Mouse (Mus musculus) small intestine, adult 2 months (tissue): ENCODE measurements around the gene Abraxas1. TPM values are rescaled to one million over a fixed set of nuclear protein-coding genes. Genes with fewer than 3 reads are reported as not detected.

ENCODE experiments used
- H3K27ac ChIP-seq: fragments of 200-500 bp; 2 replicates; pipeline ENCODE4 v1.5.1; 2012; ENCODE audit warnings: low read depth, low read length, control low read depth, inconsistent platforms; ENCODE audit not compliant: insufficient read depth
- H3K27me3 ChIP-seq: fragments of 200-500 bp; 2 replicates; pipeline ENCODE4 v1.6.1; 2012; ENCODE audit warnings: mild to moderate bottlenecking, moderate library complexity, low read length, inconsistent platforms; ENCODE audit not compliant: control insufficient read depth, insufficient read depth
- H3K36me3 ChIP-seq: fragments of 200-500 bp; 2 replicates; pipeline ENCODE4 v1.6.1; 2012; ENCODE audit warnings: mild to moderate bottlenecking, low read length, control low read depth, inconsistent platforms; ENCODE audit not compliant: control insufficient read depth, insufficient read depth
- H3K4me1 ChIP-seq: fragments of 200-500 bp; 2 replicates; pipeline ENCODE4 v1.6.1; 2012; ENCODE audit warnings: low read length, inconsistent platforms, mixed read lengths; ENCODE audit not compliant: control insufficient read depth, insufficient read depth, insufficient read length
- H3K4me3 ChIP-seq: fragments of 200-500 bp; 2 replicates; pipeline ENCODE4 v1.5.1; 2012; ENCODE audit warnings: low read depth, mild to moderate bottlenecking, control low read depth, inconsistent platforms, low read length, moderate library complexity
- CTCF ChIP-seq: fragments of 200-500 bp; IDR thresholded peaks from 2 replicates; pipeline ENCODE4 v1.5.1; 2012; ENCODE audit warnings: low read depth, mild to moderate bottlenecking, control low read depth, inconsistent platforms, low read length, moderate library complexity, mixed read lengths; ENCODE audit not compliant: insufficient replicate concordance, insufficient read length; ENCODE audit errors: extremely low read depth
- POLR2A ChIP-seq: fragments of 200-500 bp; IDR thresholded peaks from 2 replicates; pipeline ENCODE4 v1.6.1; 2012; ENCODE audit warnings: low read depth, mild to moderate bottlenecking, control low read depth, inconsistent platforms, low read length, moderate library complexity
- WGBS: fragments of 180-500 bp; shearing (Covaris S2); methylation state at CpG from one replicate; pipeline ENCODE4 v1.1.7; 2018; 5-methylcytosine and 5-hydroxymethylcytosine counted together
- polyA plus RNA-seq: library from polyadenylated mRNA; depleted of rRNA; stranded (reverse); fragments of >200 nt; gene quantifications from 2 replicates; pipeline ENCODE4 v1.2.3, GENCODE M21; 2012

The Abraxas1 gene
- polyA plus RNA-seq, 1 experiment = 0.95 TPM

DNA sequence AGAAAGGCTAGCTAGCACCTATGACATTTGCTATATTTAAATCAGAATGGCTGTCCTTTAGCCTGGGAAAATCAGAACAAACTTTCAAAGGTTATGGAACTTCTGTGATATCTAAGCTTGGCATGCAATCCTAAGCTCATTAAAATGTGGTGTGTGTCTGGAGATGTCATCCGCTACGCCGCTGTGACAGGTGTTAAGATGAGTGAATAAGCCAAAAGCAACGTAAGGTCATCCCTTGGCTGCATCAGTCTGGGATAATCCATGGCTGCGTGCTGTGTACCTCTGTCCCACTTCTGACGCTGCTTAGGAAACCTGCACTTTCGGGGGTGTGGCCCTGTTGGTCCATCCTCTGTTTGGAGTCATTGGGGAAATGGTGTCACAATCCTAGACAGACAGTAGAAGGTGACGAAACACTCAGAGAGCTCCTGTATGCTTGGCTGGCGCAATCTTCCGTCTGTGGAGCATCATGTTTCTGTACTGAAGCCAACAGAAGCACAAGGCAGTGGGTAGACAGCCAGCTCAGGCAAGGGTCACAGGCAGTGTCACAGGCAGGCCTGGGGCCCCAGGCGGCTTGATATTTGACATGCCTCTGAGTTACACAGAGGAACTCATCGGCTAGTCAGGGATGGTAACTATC, 39.8 kb upstream of the Abraxas1 start:
- peaks cover 32% of the 10 kb centered on the region for H3K4me1 ChIP-seq
- peak overlapping the region; percentile 88 for H3K27ac ChIP-seq
- no peak for TF ChIP-seq CTCF
- TF ChIP-seq POLR2A = no peak
- 45% methylated on average over 12 of the region's 12 CpGs for WGBS
- H3K36me3 ChIP-seq = peaks cover 9% of the 10 kb centered on the region
- H3K4me3 ChIP-seq = no peak overlapping the region
- no peaks in the 10 kb centered on the region for H3K27me3 ChIP-seq

DNA sequence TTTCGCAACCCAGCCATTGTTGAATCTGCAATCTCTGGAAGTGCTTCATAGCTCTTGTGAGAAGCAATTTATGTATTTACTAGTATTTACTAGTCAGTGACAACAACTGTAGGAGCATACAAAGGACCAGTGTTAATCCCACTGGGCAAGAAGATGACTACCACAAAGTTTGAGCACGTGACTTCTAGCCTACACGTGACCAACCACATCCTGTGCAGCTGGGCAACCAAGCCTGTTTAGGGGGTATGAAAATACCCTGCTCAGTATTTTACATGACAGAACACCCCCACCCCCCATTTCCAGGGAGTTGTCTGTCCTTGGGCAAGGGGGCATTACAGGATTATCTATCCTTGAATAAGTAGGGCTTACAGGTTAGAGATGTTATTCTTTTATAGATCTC, 35.8 kb upstream of the Abraxas1 start:
- peaks cover 24% of the 10 kb centered on the region for H3K4me1 ChIP-seq
- 89% methylated on average over 3 of the region's 3 CpGs for WGBS
- H3K27ac ChIP-seq = no peak overlapping the region
- H3K27me3 ChIP-seq = no peaks in the 10 kb centered on the region
- TF ChIP-seq POLR2A = no peak
- no peak for TF ChIP-seq CTCF
- H3K4me3 ChIP-seq = no peak overlapping the region
- peaks cover 15% of the 10 kb centered on the region for H3K36me3 ChIP-seq

DNA sequence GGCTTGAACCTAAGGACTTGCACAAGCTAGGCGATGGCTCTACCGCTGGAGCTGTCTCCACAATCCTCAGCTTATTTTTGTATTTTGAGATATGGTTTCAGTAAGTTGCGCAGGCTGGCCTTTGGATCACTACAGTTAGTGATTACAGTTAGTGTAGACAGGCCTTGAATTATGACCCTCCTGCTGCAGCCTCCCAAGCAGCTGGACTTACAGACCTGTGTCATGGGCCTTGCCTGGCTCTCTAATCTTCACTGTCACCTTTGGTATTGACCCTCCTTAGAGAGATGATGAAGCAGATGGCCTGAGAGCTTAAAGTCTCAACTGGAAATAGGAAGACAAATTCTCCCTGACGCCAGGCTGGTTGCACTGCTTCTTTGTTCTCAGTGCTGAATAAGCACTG, 33.2 kb upstream of the Abraxas1 start:
- 53% methylated on average over 4 of the region's 4 CpGs for WGBS
- TF ChIP-seq POLR2A (no peak), CTCF (no peak)

DNA sequence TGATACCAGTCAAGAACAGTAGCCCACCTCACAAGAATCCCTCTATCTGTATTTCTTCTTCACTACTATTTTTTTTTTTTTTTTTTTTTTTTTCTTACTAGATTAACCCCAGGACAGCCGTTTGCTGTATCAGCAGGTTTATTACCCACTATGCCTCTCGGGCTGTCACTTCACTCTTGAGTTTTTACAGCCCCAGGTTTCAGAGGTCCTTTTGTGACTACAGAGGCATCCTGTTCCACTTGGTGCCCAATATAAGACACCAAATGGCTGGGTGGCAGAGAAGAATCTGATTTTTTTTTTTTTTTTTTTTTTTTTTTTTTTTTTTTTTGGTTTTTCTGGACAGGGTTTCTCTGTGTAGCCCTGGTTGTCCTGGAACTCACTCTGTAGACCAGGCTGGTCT, 26.4 kb upstream of the Abraxas1 start:
- peaks cover 2% of the 10 kb centered on the region for H3K36me3 ChIP-seq
- peak overlapping the region; percentile 93 for H3K4me3 ChIP-seq
- WGBS = 5% methylated on average over 2 of the region's 2 CpGs
- TF ChIP-seq POLR2A (no peak), CTCF (no peak)
- H3K4me1 ChIP-seq = peaks cover 11% of the 10 kb centered on the region
- no peaks in the 10 kb centered on the region for H3K27me3 ChIP-seq
- peak overlapping the region; percentile 98 for H3K27ac ChIP-seq

More for the DNA sequence above, 33.2 kb upstream of the Abraxas1 start:
- H3K4me3 ChIP-seq = no peak overlapping the region
- peaks cover 17% of the 10 kb centered on the region for H3K4me1 ChIP-seq
- H3K27ac ChIP-seq = peak overlapping the region; percentile 60; the same call in 1 of the 2 replicates
- H3K27me3 ChIP-seq = no peaks in the 10 kb centered on the region
- peaks cover 15% of the 10 kb centered on the region for H3K36me3 ChIP-seq

DNA sequence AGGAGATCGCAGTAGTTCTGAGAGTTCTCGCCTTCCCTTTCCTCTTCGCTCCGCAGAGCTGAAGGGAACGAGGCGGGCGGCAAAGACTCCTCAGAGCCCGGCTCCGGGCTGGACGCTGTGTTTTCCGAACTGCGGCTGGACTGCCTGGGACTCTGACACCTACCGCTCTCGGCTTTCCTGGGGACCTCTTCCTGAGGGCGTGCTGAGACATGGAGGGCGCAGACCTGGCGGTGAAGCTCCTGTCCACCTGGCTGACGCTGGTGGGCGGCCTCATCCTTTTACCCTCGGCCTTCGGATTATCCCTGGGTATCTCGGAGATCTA, 25.8 kb upstream of the Abraxas1 start:
- under 1% methylated on average over 22 of the region's 22 CpGs for WGBS
- Histone ChIP-seq H3K27ac (peak overlapping the region; percentile 98), H3K27me3 (no peaks in the 10 kb centered on the region), H3K36me3 (peaks cover 2% of the 10 kb centered on the region), H3K4me3 (peak overlapping the region; percentile 93), H3K4me1 (peaks cover 11% of the 10 kb centered on the region)
- TF ChIP-seq CTCF (no peak), POLR2A (no peak)

DNA sequence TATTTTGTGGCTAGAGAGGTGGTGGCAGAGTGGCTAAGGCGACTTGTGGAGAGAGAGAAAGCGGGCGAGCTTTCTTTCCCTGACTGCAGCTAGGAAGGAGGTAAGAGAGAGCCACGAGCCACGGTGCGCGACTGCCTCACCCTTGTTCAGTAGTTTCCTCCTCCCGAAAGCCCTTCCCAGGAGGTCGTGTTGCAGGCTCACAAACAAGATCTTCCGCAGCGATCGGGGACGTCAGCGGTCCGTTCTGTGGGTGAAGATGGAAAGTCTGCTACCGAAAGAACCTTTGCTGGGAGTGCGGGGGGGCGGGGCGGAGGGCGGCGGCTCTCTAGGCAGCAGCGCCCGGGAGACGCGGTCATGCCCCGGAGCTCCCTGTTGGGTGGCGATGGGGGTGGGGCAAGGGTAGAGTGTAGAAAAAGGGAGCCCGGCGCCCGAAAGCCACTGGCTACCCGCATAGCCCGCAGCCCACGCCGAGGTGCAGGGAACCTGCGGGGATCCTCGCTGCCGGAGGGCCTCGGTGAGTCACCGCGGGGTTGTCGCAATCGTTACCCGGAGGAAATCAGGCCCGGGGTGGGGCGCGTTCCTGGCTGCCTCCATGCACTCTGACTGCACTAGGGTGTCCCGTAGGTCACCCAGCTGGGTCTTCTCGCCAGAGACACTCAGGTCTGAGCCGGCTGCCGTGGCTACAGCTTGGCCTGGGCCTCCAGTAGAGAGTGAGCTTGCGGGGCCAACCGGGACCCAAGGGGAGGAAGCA, 25.3 kb upstream of the Abraxas1 start:
- Histone ChIP-seq H3K4me3 (peak overlapping the region; percentile 93), H3K36me3 (peaks cover 2% of the 10 kb centered on the region), H3K27ac (peak overlapping the region; percentile 98), H3K4me1 (peaks cover 11% of the 10 kb centered on the region), H3K27me3 (no peaks in the 10 kb centered on the region)
- TF ChIP-seq CTCF (no peak), POLR2A (peak; percentile 87; the same call in 1 of the 2 replicates)
- under 1% methylated on average over 52 of the region's 52 CpGs for WGBS

DNA sequence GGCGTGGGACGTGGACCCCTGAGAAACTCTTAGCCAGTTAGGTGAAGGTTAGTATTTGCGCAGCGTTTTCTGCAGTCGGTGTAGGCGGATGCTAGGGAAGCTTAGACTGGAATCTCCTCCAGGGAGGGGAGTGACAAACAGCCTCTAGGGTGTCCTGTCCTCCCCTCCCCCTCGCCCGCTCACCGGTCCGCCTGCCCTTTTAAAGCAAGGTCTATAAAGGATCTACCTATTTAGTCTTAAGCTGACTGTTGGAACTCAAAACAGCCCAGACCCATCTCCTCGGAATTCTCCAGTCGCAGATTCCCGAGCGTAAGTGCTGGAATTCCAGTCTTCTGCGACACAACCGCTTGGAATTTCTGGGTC, 24.7 kb upstream of the Abraxas1 start, which contains the start of gene Gpat3:
TSS of gene Gpat3 (plus strand) at position 229 of the 363 bp plus-strand sequence.
- Histone ChIP-seq H3K27me3 (no peaks in the 10 kb centered on the region), H3K36me3 (peaks cover 2% of the 10 kb centered on the region), H3K27ac (peak within 1 kb of the TSS; percentile 98), H3K4me1 (peaks cover 7% of the 10 kb centered on the region; the same call in 1 of the 2 replicates), H3K4me3 (peak within 1 kb of the TSS; percentile 93)
- TF ChIP-seq POLR2A (no peak), CTCF (no peak)
- under 1% methylated on average over 16 of the region's 16 CpGs for WGBS
